8 mouse cellular contexts compared by ENCODE assay signal in the genomic region with DNA sequence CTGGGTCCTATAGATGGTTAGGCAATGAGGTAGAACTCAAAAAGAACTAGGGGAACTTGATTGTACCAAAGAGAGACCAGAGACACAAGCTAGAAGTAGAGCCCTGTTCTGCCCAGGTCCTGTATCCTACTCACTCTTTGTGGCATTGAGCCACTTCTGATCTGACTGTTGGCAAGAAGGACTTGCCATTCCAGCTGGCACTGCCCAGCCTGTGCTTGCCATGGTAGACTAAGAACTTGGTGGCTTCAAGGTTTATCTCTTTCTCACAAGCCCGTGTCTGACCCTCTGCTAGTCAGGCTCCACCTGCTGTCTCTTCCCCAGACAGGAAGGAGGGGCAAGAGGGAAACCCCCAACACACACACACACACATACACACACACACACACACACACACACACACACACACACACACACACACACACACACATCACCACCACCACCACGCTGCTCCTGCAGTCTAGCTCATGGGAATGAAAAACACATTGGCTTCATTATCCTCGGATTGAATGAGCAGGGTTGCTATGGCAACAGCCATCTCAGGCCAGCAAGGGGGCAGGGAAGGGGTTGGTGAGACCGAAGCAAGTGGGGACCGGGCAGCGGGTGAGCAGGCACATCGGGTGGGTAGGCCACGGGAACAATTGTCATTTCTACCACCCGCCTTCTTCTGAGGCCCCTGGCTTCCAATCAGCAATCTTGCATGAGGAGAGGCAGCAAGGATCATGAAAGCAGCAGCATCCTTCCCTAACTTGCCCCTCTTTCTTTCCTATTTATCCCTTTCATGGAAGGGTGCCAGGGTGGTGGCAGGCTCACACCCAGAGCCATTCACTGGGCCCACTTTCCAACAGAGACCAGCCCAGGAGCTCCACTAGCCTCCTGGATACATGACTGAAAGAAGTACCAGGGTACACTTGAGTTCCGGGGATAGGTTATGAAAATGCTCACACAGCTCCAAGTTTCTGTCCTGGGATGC.
A peak's percentile ranks its signal among the peaks of the same experiment; 100 is the strongest.
DNase-seq lines count a peak whose midpoint lies in the region; ATAC-seq and TF ChIP-seq lines count a peak whose summit lies in the region.

No protein-coding gene starts in this region.

- no peak overlapping the region for H3K9ac ChIP-seq in forebrain, postnatal 0 days
- no peak overlapping the region for H3K9ac ChIP-seq in neural tube, embryonic 11.5 days (ENCODE audit: low read length)

- no peaks in the 10 kb centered on the region for H3K27me3 ChIP-seq in forebrain, postnatal 0 days (ENCODE audit: insufficient read depth, low read length)
- no peaks in the 10 kb centered on the region for H3K27me3 ChIP-seq in neural tube, embryonic 11.5 days (ENCODE audit: control insufficient read depth, insufficient read depth, low read length)

- peak overlapping the region; percentile 41 for H3K27ac ChIP-seq in forebrain, postnatal 0 days (ENCODE audit: low read depth, low read length)
- H3K27ac ChIP-seq in left cerebral cortex, adult 2 months, result no peak overlapping the region
- peak overlapping the region; percentile 63 for H3K27ac ChIP-seq in neural tube, embryonic 11.5 days (ENCODE audit: low read depth, low read length)

- TF ChIP-seq CTCF in forebrain, postnatal 0 days (IDR thresholded peaks at IDR 0.05; ENCODE audit: low read depth), result no peak
- TF ChIP-seq CTCF in left cerebral cortex, adult 2 months (IDR thresholded peaks at IDR 0.05), result no peak

- intact Hi-C loops in left cerebral cortex, adult 2 months (cut with DNase I), result no loop called here
- intact Hi-C loops in heart, postnatal 36 days (cut with DNase I), result no loop called here

- peak; percentile 34 for DNase-seq in 416B (ENCODE audit: low read depth)
- peak; percentile 78 for DNase-seq in cerebellum, adult 8-10 months
- peak; percentile 87 for DNase-seq in forebrain, postnatal 0 days
- DNase-seq in left cerebral cortex, adult 2 months (ENCODE audit: extremely low spot score in 1 of 2, low spot score in 2 of 2), result peak; percentile 35 to 47
- DNase-seq in neural tube, embryonic 11.5 days (ENCODE audit: low spot score), result peak; percentile 70
- DNase-seq in heart, postnatal 36 days, result no peak
- DNase-seq in ovary, postnatal 14 days (ENCODE audit: low spot score), result no peak

- 12% methylated on average over 10 of the region's 10 CpGs for WGBS in forebrain, postnatal 0 days
- 27% methylated on average over 10 of the region's 10 CpGs for WGBS in neural tube, embryonic 11.5 days

- no peaks in the 10 kb centered on the region for H3K36me3 ChIP-seq in forebrain, postnatal 0 days (ENCODE audit: insufficient read depth)
- H3K36me3 ChIP-seq in neural tube, embryonic 11.5 days (ENCODE audit: control insufficient read depth, insufficient read depth, low read length), result peaks cover 4% of the 10 kb centered on the region

- no peak overlapping the region for H3K4me2 ChIP-seq in forebrain, postnatal 0 days (ENCODE audit: low read depth)
- H3K4me2 ChIP-seq in neural tube, embryonic 11.5 days (ENCODE audit: low read depth), result no peak overlapping the region

- ATAC-seq in forebrain, postnatal 0 days, result peak; percentile 85
- ATAC-seq in neural tube, embryonic 11.5 days (ENCODE audit: insufficient read depth, low FRiP score, low TSS enrichment), result peak; percentile 72; the same call in 1 of the 2 replicates
- no peak for ATAC-seq in monocyte, adult 5-6 weeks (replicated peaks; ENCODE audit: insufficient number of reproducible peaks, low FRiP score, low TSS enrichment, poor library complexity, severe bottlenecking)

- peaks cover 22% of the 10 kb centered on the region for H3K4me1 ChIP-seq in forebrain, postnatal 0 days (ENCODE audit: insufficient read depth)
- peaks cover 49% of the 10 kb centered on the region for H3K4me1 ChIP-seq in neural tube, embryonic 11.5 days (ENCODE audit: control insufficient read depth, insufficient read depth, low read length)

- H3K9me3 ChIP-seq in forebrain, postnatal 0 days (ENCODE audit: low read length), result no peaks in the 10 kb centered on the region
- no peaks in the 10 kb centered on the region for H3K9me3 ChIP-seq in neural tube, embryonic 11.5 days (ENCODE audit: control insufficient read depth, low read length)

- H3K4me3 ChIP-seq in forebrain, postnatal 0 days (ENCODE audit: low read depth, low read length), result no peak overlapping the region
- no peak overlapping the region for H3K4me3 ChIP-seq in left cerebral cortex, adult 2 months
- H3K4me3 ChIP-seq in neural tube, embryonic 11.5 days (ENCODE audit: low read depth, low read length), result no peak overlapping the region

Comparison
In these comparisons a context has a peak if more than half of its experiments do, and no peak if none do; other contexts are left out.
1. DNase-seq: peak in 416B (single experiment), cerebellum, adult 8-10 months (single experiment), forebrain, postnatal 0 days (single experiment), left cerebral cortex, adult 2 months (2 of 2) and neural tube, embryonic 11.5 days (single experiment); none in heart, postnatal 36 days (0 of 2) and ovary, postnatal 14 days (single experiment).